Mouse (Mus musculus) heart, postnatal 0 days (tissue): ENCODE data around the gene Sult1a1.

Source experiments
- CTCF ChIP-seq: IDR thresholded peaks from 2 replicates; pipeline ENCODE4 v1.5.1; 2016; ENCODE audit warnings: antibody characterized with exemption, control low read depth, low read depth
- EP300 ChIP-seq: IDR thresholded peaks from 2 replicates; pipeline ENCODE4 v1.6.1; 2016; ENCODE audit warnings: antibody characterized with exemption, low read depth

DNA sequence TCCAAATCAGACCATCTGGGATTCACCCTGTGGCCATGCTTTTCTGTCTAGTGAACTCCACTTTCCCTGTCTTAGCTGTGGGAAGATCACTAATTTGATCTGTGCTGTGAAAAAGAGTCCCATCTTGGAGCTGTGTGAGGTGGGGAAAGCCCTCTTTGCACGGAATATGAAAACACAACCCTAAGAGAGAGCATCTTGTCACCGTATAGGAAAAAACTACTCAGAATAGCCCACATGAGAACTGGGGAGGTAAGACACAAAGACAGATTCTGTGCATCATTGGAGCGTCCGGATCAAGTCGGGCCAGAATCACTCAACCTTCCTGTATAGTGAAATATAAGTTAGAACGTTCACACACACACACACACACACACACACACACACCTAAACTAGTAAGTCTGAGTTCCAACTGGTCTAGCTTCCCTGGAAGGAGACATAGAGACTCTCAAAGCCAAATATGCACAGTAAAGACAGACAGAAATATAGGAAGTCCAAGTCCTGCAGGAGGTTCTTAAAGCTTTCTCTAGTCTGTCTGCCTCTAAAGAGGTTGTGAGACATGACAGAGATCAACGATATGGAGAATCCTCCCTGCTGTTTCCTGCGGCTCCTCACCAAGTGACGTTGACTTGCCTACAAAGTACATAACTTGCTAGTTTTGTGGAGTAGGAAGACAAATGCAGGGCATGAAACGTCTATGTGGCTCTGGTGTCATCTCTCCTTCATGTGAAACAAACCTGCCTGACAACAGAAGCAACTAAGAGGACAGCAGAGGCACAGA is 32.1 kb upstream of the Sult1a1 start:
- TF ChIP-seq CTCF (no peak), EP300 (no peak)
